Mouse (Mus musculus): Measurements from ENCODE around the gene Slc7a14. TPM values are rescaled to one million over a fixed set of nuclear protein-coding genes. Genes with fewer than 3 reads are reported as not detected.

Gene Slc7a14
- total RNA-seq, 2 experiments from 2014 or later, result 47.9 to 61.0 TPM

Other genes with a start within 250 kb of the Slc7a14 start
- gene Skil, start 215.3 kb downstream of the Slc7a14 start, total RNA-seq (2021), result 10 to 100 TPM; 59.6 to 59.7 TPM
- gene Cldn11, start 160.5 kb downstream of the Slc7a14 start, total RNA-seq (2021), result 100 to 1,000 TPM; 132 to 218 TPM